Mouse (Mus musculus): Measurements from ENCODE around the gene Gatad2b.

Gene Gatad2b

DNA sequence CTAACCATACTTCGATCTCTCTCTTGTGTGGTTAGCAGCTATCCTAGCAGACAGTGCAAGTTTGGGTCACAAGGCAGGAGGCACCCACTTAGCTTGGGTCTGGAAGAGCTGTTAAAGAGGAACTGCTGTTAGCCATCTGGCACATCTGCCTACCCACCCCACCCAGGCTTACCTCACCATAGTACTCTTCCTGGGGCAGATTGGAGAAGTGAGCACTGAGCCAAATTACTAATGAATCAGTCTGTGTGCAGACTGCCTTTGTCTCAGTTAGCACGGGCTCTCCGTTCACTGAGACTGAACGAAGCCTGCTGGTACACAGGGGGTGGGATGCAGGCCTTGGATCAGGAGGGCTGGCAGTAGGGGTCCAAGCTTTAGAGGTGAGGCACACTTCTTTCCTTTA is 90.7 kb downstream of the Gatad2b start:
- peak; percentile 23 for DNase-seq (ENCODE audit: inconsistent ontology term)

DNA sequence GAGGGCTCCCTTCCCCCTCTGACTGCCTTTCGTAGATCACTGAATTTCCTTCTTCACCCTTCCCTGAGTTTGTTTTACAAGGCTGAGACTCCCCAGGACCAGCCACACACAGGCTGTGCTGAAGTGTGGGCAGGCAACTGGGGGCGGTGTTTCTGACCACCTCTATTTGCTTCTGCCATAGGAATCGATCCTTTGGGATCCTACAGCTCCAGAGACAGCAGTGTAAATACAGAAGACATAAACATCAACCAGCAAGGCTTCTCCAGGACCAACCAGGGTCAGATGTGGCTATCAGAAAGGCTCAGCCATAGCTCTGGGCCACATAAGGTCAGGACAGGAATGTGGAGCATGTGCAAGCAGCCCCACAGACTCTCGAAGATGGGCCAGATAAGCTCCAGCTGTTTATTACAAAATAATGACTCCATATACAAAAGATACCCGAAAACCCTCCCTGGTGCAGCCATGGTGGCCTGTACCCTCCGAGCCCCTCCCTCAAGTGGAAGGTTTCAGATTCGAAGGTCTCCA is 91.9 kb downstream of the Gatad2b start:
- no peak for DNase-seq (ENCODE audit: inconsistent ontology term)

DNA sequence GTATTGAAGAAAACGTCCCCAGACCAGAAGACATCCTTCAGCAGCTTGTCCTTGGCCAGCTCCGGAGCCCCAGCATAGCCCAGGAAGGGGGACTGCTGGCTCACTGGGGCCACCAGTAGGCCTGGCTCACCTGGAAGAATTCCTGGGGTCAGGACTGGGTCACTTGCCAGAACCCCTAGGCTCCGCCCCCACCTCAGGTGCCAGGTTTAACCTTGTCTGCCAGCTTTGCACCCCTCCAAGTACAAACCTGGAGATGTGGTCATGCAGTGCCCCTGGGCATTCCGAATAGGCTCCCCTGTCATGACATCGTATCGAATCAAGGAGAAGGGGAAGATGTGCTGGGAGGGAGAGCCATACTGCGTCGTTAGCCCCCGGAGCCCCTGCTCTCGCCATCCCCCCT is 93.8 kb downstream of the Gatad2b start:
- DNase-seq (ENCODE audit: inconsistent ontology term) = no peak

GRCm38 (mm10) chr3:90387483-90387882 is 94.5 kb downstream of the Gatad2b start:
- DNase-seq (ENCODE audit: inconsistent ontology term) = peak; percentile 53

- no peak for DNase-seq (ENCODE audit: inconsistent ontology term)
Measured at GRCm38 (mm10) chr3:90388192-90388591, 95.2 kb downstream of the Gatad2b start.

DNA sequence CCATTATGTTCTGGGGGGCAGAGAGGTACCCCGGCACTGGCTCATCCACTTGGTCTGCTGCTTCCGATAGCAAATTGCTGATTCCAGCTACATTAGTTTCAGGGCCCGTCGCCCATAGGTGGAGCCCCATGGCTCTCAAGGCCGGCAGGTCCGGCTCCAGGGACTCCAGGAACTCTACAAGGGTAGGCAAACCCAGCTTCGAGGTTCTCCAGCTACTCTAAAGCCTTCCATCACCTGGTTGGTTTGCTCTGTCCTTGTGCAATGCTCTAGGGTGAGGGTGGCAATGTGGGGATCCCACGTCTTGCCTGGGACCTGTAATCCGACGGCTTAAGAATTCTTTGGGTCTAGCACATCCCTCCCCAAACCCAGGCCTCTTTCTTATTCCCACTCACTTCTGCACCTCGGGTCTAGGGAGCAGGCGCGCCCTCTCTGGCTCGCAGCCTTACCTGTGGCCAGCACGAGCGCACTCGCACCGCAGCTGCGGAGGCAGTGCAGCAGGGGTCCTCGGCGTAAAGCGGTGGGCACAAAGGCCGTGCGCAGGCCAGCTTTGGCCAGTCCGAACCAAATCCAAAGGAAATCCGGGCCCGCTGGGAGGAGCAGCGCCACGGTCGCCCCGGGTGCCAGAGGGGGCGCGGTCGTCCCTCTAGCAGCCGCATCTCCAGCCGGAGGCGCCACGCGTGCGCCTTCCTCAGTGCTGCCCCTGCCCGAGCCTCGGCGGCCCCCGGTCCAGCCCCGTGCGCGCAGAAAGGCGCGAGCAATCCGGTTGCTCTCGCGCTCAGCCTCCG is 95.9 kb downstream of the Gatad2b start:
- peak; percentile 55 for DNase-seq (ENCODE audit: inconsistent ontology term)

DNA sequence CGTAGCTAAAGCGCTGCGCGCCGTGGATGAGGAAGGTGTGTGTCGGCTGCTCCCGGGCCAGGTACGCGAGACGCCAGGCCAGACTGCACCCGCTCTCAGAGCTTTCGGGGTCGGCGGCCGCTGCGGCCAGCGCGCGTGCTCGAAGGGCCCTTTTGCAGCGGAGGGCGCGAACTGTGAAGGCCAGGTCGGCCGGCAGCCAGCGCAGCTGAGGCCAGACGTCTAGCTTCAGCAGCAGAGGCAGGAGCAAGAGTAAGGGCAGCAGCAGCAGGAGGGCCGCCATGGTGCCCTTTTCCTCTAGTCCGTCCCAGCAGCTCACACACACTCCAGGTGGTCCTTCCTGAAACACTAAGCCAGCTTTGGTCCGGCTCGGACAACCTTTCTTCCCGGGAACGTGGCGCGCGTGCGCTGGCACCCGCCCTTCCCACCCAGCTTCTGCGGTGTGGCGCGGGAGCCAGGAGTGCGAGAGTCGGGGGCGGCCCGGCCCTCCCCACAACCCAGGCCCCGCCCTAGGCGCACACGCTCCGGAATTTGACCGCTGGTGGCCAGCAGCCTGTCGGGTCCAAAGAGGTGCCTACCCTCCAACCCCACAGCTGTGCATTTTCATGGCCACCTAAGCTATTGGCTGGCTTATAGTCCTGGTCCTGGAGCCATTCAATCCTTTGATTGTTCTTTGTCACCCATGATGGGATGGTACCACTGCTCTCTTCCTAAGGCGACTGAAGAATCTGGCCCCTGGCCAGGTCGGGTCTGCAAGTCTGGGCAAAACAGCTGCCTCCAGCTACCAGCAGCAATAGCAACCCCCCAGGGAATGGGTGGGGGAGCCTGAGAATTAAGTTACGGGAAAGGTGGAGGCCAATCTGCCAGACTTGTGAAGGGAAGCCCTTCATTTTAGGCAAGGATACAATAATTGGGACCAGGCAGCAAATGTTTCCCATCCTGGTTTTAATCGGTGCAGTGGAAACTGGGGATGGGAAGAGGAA is 96.8 kb downstream of the Gatad2b start, which contains the start of gene Slc27a3:
Gene Slc27a3, minus strand, starts transcription at position 428 of the 980 bp plus-strand sequence.
- DNase-seq (ENCODE audit: inconsistent ontology term) = peak; percentile 73

GRCm38 (mm10) chr3:90391004-90391403 is 98.0 kb downstream of the Gatad2b start:
- DNase-seq (ENCODE audit: inconsistent ontology term) = no peak

GRCm38 (mm10) chr3:90391941-90392340 is 99.0 kb downstream of the Gatad2b start:
- no peak for DNase-seq (ENCODE audit: inconsistent ontology term)

DNA sequence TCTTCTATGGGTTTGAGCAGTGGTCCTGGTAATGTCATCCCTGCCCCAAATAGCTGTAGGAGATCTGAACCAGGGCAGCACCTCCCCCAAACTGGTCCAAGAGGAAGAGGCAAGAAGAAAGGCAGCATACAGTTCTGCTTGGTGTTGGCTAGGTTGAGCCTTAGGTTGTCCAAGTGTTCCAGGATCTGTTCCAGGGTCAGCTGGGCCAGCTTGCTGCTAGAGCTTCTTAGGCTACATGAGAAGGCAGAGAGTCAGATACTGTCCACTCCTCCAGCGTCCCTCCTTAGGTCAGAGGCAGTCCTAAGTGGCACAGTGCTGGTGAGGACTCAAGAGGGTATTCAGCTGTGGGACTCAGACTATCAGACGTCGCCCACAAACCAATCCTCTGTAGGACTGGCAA is 99.7 kb downstream of the Gatad2b start:
- no peak for DNase-seq (ENCODE audit: inconsistent ontology term)

- DNase-seq (ENCODE audit: inconsistent ontology term) = no peak
Measured at GRCm38 (mm10) chr3:90395629-90396028, 102.7 kb downstream of the Gatad2b start.

DNA sequence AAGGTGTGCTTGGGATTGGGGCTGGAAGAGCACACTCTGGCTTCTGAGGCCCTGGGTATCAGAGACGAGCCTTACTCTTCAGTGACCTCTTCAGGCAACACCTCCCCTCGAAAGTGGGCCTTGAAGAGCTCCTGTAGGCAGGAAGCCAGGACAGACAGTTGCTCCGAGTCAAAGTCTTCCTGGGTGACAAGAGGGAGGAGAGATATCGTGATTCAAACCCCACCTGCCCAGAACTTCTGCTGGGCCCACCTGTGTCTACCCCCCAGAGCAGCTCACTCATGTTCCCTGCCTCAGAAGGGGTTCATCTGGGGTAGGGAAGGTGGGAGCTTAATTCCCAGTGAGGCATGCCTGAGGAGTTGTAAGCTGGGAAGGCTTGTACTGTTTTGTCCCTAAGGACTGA is 108.0 kb downstream of the Gatad2b start:
- no peak for DNase-seq (ENCODE audit: inconsistent ontology term)

GRCm38 (mm10) chr3:90404121-90404520 is 111.1 kb downstream of the Gatad2b start:
- no peak for DNase-seq (ENCODE audit: inconsistent ontology term)

GRCm38 (mm10) chr3:90404609-90405008 is 111.6 kb downstream of the Gatad2b start:
- no peak for DNase-seq (ENCODE audit: inconsistent ontology term)

DNA sequence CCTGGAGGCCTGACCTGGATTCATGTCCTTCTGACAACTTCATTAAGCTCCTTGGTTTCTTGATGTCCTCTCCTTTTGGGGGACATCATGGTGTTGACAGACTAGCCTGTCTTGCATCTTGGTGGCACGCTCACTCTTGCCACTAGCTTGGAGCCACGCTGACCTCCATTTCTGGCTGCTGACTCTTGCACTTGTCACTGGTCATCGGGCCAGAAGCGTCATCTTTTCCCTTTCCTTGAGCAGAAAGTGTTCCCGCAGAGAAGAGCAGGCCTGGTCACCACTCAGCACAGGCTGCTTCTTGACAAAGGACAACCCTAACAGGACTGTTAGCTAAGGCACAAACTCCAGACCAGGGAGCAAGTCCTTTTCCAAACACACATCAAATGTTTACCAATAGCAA is 113.4 kb downstream of the Gatad2b start:
- DNase-seq (ENCODE audit: inconsistent ontology term) = no peak

GRCm38 (mm10) chr3:90408721-90409120 is 115.7 kb downstream of the Gatad2b start:
- DNase-seq (ENCODE audit: inconsistent ontology term) = no peak

- DNase-seq (ENCODE audit: inconsistent ontology term) = peak; percentile 32
Measured at GRCm38 (mm10) chr3:90412312-90413010, 119.5 kb downstream of the Gatad2b start.

DNA sequence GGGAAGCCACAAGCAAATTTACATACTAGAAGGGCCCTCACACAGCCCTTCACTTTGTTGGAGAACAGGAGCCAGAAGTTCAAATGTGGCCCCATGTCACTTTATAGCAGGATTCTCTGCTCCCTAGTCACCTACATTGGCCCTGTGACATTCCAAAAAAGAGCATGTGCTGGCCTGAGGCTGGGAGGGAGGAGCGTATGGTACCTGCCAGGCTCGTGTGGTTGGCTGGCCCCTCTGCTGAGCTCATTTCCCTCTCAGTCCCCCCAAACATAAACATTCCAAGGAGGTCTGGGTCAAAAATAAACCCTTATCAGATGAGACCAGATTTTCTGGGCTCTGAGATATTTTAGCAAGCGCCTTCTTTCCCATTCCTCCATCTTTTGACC is 120.0 kb downstream of the Gatad2b start:
- no peak for DNase-seq (ENCODE audit: inconsistent ontology term)
